Mouse (Mus musculus) neural tube, embryonic 15.5 days (tissue): Measurements from ENCODE around the gene Kdsr. TPM values are rescaled to one million over a fixed set of nuclear protein-coding genes. Genes with fewer than 3 reads are reported as not detected.

Source experiments
- ATAC-seq: fragments of 200-750 bp; cut with Nextera tagmentation; 2 replicates; pipeline ENCODE4 v1.8.0; 2017; ENCODE audit warnings: mild to moderate bottlenecking, moderate TSS enrichment, moderate library complexity; ENCODE audit not compliant: low FRiP score
- H3K27ac ChIP-seq: fragments of 300-500 bp; sonication (generic); replicated peaks from 2 replicates; pipeline ENCODE4 v1.5.1; 2015; ENCODE audit warnings: mild to moderate bottlenecking, inconsistent platforms
- H3K27me3 ChIP-seq: fragments of 300-500 bp; sonication (generic); replicated peaks from 2 replicates; pipeline ENCODE4 v1.6.1; 2015; ENCODE audit warnings: inconsistent platforms
- H3K36me3 ChIP-seq: fragments of 300-500 bp; sonication (generic); 2 replicates; pipeline ENCODE4 v1.6.1; 2015; ENCODE audit warnings: inconsistent platforms
- H3K4me1 ChIP-seq: fragments of 300-500 bp; sonication (generic); 2 replicates; pipeline ENCODE4 v1.6.1; 2015; ENCODE audit warnings: inconsistent platforms
- H3K4me2 ChIP-seq: fragments of 300-500 bp; sonication (generic); 2 replicates; pipeline ENCODE4 v1.6.1; 2015; ENCODE audit warnings: inconsistent platforms, mild to moderate bottlenecking, moderate library complexity
- H3K4me3 ChIP-seq: fragments of 300-500 bp; sonication (generic); replicated peaks from 2 replicates; pipeline ENCODE4 v1.5.1; 2015; ENCODE audit warnings: mild to moderate bottlenecking, inconsistent platforms
- H3K9ac ChIP-seq: fragments of 300-500 bp; sonication (generic); replicated peaks from 2 replicates; pipeline ENCODE4 v1.6.1; 2015; ENCODE audit warnings: mild to moderate bottlenecking, inconsistent platforms
- H3K9me3 ChIP-seq: fragments of 300-500 bp; sonication (generic); replicated peaks from 2 replicates; pipeline ENCODE4 v1.6.1; 2016; ENCODE audit warnings: inconsistent platforms
- WGBS: fragments of 180-500 bp; shearing (Covaris S2); methylation state at CpG from one replicate; pipeline ENCODE4 v1.1.7; 2015; ENCODE audit warnings: mixed read lengths; 5-methylcytosine and 5-hydroxymethylcytosine counted together
- polyA plus RNA-seq: library from polyadenylated mRNA; unstranded; fragments of >200 nt; fragmentation: Nextera tagmentation; extraction: Ambion mirVana; gene quantifications from 2 replicates; pipeline ENCODE4 v1.2.1, GENCODE M21; 2015

Kdsr gene
- polyA plus RNA-seq, 1 experiment from 2014 or later, result 10.1 TPM

- Histone ChIP-seq H3K9me3 (no peaks in the 10 kb centered on the region), H3K4me2 (no peak overlapping the region), H3K27me3 (no peaks in the 10 kb centered on the region), H3K9ac (no peak overlapping the region), H3K4me1 (no peaks in the 10 kb centered on the region), H3K4me3 (no peak overlapping the region), H3K27ac (no peak overlapping the region), H3K36me3 (no peaks in the 10 kb centered on the region)
- 89% methylated on average over 18 of the region's 18 CpGs for WGBS
- ATAC-seq, result no peak
Measured at GRCm38 (mm10) chr1:106687435-106688160, 71.9 kb downstream of the Kdsr start.

GRCm38 (mm10) chr1:106685702-106686101 lies 73.8 kb downstream of the Kdsr start:
- ATAC-seq, result no peak
- no peak overlapping the region for H3K4me2 ChIP-seq
- WGBS, result 52% methylated on average over 2 of the region's 2 CpGs

DNA sequence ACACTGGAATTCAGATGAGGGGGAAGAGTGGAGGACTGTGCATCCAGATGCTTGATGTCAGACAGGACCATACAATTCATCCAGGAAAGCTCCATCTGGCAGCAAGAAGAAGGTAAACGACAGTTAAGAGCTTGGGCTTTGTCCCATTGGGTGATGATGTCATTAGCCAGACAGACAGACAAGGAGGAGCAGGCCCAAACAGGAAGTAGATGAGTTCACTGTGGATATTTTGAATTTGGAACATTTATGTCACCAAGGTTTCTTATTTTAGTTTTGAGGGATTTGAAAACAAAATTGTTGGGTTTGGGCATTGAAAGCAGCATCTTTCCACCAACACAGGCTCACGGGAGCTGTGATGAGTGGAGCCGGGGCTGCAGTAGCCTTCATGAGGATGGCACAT lies 75.0 kb downstream of the Kdsr start:
- Histone ChIP-seq H3K27ac (no peak overlapping the region), H3K9me3 (no peaks in the 10 kb centered on the region), H3K36me3 (no peaks in the 10 kb centered on the region), H3K27me3 (no peaks in the 10 kb centered on the region), H3K4me1 (no peaks in the 10 kb centered on the region), H3K4me3 (no peak overlapping the region), H3K4me2 (no peak overlapping the region), H3K9ac (no peak overlapping the region)
- no peak for ATAC-seq
- 83% methylated on average over 3 of the region's 3 CpGs for WGBS

More at GRCm38 (mm10) chr1:106685702-106686101, 73.8 kb downstream of the Kdsr start:
- H3K4me3 ChIP-seq, result no peak overlapping the region
- no peaks in the 10 kb centered on the region for H3K27me3 ChIP-seq
- H3K9me3 ChIP-seq, result no peaks in the 10 kb centered on the region
- H3K9ac ChIP-seq, result no peak overlapping the region
- H3K27ac ChIP-seq, result no peak overlapping the region
- H3K36me3 ChIP-seq, result no peaks in the 10 kb centered on the region
- H3K4me1 ChIP-seq, result no peaks in the 10 kb centered on the region

DNA sequence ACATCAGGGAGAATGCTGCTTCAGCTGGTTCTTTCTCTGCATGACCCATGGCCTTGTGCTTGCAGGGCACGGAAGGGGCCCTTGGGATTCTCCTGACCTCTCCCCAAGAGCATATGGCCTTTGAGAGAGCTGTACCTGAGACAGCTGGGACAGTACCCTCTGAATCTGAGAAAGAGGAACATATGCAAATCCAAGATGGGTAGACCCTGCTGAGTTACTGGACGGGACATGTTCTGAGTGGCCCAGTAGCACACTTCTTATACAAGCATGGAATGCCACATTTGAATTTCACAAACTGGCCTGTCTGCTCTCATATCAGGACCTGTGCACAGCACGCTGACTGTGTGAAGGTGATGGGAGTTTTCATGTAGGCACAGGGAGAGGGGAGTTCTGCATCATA lies 76.7 kb downstream of the Kdsr start:
- H3K9me3 ChIP-seq, result no peaks in the 10 kb centered on the region
- no peaks in the 10 kb centered on the region for H3K36me3 ChIP-seq
- H3K4me1 ChIP-seq, result no peaks in the 10 kb centered on the region
- H3K27ac ChIP-seq, result no peak overlapping the region
- H3K4me2 ChIP-seq, result no peak overlapping the region
- no peaks in the 10 kb centered on the region for H3K27me3 ChIP-seq
- H3K9ac ChIP-seq, result no peak overlapping the region
- ATAC-seq, result no peak
- no peak overlapping the region for H3K4me3 ChIP-seq
- WGBS, result 92% methylated on average over 3 of the region's 3 CpGs

- no peak overlapping the region for H3K4me2 ChIP-seq
- H3K27me3 ChIP-seq, result no peaks in the 10 kb centered on the region
- no peaks in the 10 kb centered on the region for H3K36me3 ChIP-seq
- 75% methylated on average over 6 of the region's 6 CpGs for WGBS
- H3K4me1 ChIP-seq, result no peaks in the 10 kb centered on the region
- H3K9ac ChIP-seq, result no peak overlapping the region
- no peak overlapping the region for H3K27ac ChIP-seq
- no peaks in the 10 kb centered on the region for H3K9me3 ChIP-seq
- no peak overlapping the region for H3K4me3 ChIP-seq
- ATAC-seq, result no peak
Measured at GRCm38 (mm10) chr1:106679800-106680515, 79.6 kb downstream of the Kdsr start.

GRCm38 (mm10) chr1:106678060-106678478 lies 81.5 kb downstream of the Kdsr start:
- Histone ChIP-seq H3K4me2 (no peak overlapping the region), H3K4me3 (no peak overlapping the region), H3K36me3 (no peaks in the 10 kb centered on the region), H3K9ac (no peak overlapping the region), H3K27me3 (no peaks in the 10 kb centered on the region), H3K9me3 (no peaks in the 10 kb centered on the region), H3K27ac (no peak overlapping the region), H3K4me1 (no peaks in the 10 kb centered on the region)
- 81% methylated on average over 5 of the region's 5 CpGs for WGBS
- ATAC-seq, result no peak

Other genes with a start within 250 kb of the Kdsr start
- gene Bcl2, start 45.5 kb downstream of the Kdsr start, polyA plus RNA-seq, result 16.7 and 20.9 TPM in 2 replicates
- 29.0 and 42.3 TPM in 2 replicates for gene Vps4b, start 37.0 kb upstream of the Kdsr start, polyA plus RNA-seq
- 0.29 and 0.41 TPM in 2 replicates for gene Serpinb5, start 101.4 kb upstream of the Kdsr start, polyA plus RNA-seq
- gene Serpinb12, start 174.7 kb upstream of the Kdsr start, polyA plus RNA-seq, result 0.12 and 0.47 TPM in 2 replicates
- not detected in 2 replicates for gene Serpinb13, start 221.3 kb upstream of the Kdsr start, polyA plus RNA-seq